Mouse (Mus musculus): ENCODE results near the gene Triobp. TPM values are rescaled to one million over a fixed set of nuclear protein-coding genes. Genes with fewer than 3 reads are reported as not detected.
A peak's percentile ranks its signal among the peaks of the same experiment; 100 is the strongest.

The Triobp gene
- polyA plus RNA-seq, 1 experiment = 19.1 TPM

- peaks cover 16% of the 10 kb centered on the region for H3K4me1 ChIP-seq (ENCODE audit: control insufficient read depth)
- H3K4me3 ChIP-seq (replicated peaks) = no peak overlapping the region
- H3K27me3 ChIP-seq (ENCODE audit: control insufficient read depth) = peaks cover 3% of the 10 kb centered on the region
- no peaks in the 10 kb centered on the region for H3K36me3 ChIP-seq (ENCODE audit: control insufficient read depth)
- H3K9me3 ChIP-seq (ENCODE audit: control insufficient read depth, low read length) = no peaks in the 10 kb centered on the region
- TF ChIP-seq GATA1 (IDR thresholded peaks at IDR 0.05; ENCODE audit: low read length) (no peak), TAL1 (IDR thresholded peaks at IDR 0.05; ENCODE audit: low read length) (no peak)
These were observed 30.2 kb downstream of the Triobp start for GRCm38 (mm10) chr15:78977676-78978159.

GRCm38 (mm10) chr15:78978875-78979274 is 31.4 kb downstream of the Triobp start:
- Histone ChIP-seq H3K36me3 (ENCODE audit: control insufficient read depth) (no peaks in the 10 kb centered on the region), H3K9me3 (ENCODE audit: control insufficient read depth, low read length) (no peaks in the 10 kb centered on the region), H3K4me1 (ENCODE audit: control insufficient read depth) (peaks cover 24% of the 10 kb centered on the region), H3K27me3 (ENCODE audit: control insufficient read depth) (peaks cover 3% of the 10 kb centered on the region), H3K4me3 (replicated peaks) (no peak overlapping the region)
- TF ChIP-seq TAL1 (IDR thresholded peaks at IDR 0.05; ENCODE audit: low read length) = no peak

- H3K9me3 ChIP-seq (ENCODE audit: control insufficient read depth, low read length) = no peaks in the 10 kb centered on the region
- no peak for TF ChIP-seq GATA1 (IDR thresholded peaks at IDR 0.05; ENCODE audit: low read length)
- TF ChIP-seq TAL1 (IDR thresholded peaks at IDR 0.05; ENCODE audit: low read length) = no peak
- H3K36me3 ChIP-seq (ENCODE audit: control insufficient read depth) = no peaks in the 10 kb centered on the region; the same call in 1 of the 2 replicates
- no peak overlapping the region for H3K4me3 ChIP-seq (replicated peaks)
- H3K27me3 ChIP-seq (ENCODE audit: control insufficient read depth) = peaks cover 3% of the 10 kb centered on the region
- H3K4me1 ChIP-seq (ENCODE audit: control insufficient read depth) = peaks cover 36% of the 10 kb centered on the region
These were observed 32.6 kb downstream of the Triobp start for GRCm38 (mm10) chr15:78980084-78980483.

GRCm38 (mm10) chr15:78982658-78983435 is 35.3 kb downstream of the Triobp start:
- Histone ChIP-seq H3K9me3 (ENCODE audit: control insufficient read depth, low read length) (no peaks in the 10 kb centered on the region), H3K27me3 (ENCODE audit: control insufficient read depth) (no peaks in the 10 kb centered on the region), H3K4me1 (ENCODE audit: control insufficient read depth) (peaks cover 56% of the 10 kb centered on the region), H3K36me3 (ENCODE audit: control insufficient read depth) (peaks cover 23% of the 10 kb centered on the region), H3K4me3 (replicated peaks) (peak overlapping the region; percentile 86)
- no peak for TF ChIP-seq GATA1 (IDR thresholded peaks at IDR 0.05; ENCODE audit: low read length)

GRCm38 (mm10) chr15:78983436-78984285 is 36.1 kb downstream of the Triobp start:
- TF ChIP-seq TAL1 (IDR thresholded peaks at IDR 0.05; ENCODE audit: low read length) (no peak), GATA1 (IDR thresholded peaks at IDR 0.05; ENCODE audit: low read length) (no peak)
- Histone ChIP-seq H3K36me3 (ENCODE audit: control insufficient read depth) (peaks cover 31% of the 10 kb centered on the region), H3K27me3 (ENCODE audit: control insufficient read depth) (no peaks in the 10 kb centered on the region), H3K4me3 (replicated peaks) (peak overlapping the region; percentile 86), H3K4me1 (ENCODE audit: control insufficient read depth) (peaks cover 55% of the 10 kb centered on the region), H3K9me3 (ENCODE audit: control insufficient read depth, low read length) (no peaks in the 10 kb centered on the region)

- no peaks in the 10 kb centered on the region for H3K9me3 ChIP-seq (ENCODE audit: control insufficient read depth, low read length)
- no peaks in the 10 kb centered on the region for H3K27me3 ChIP-seq (ENCODE audit: control insufficient read depth)
- H3K4me3 ChIP-seq (replicated peaks) = peak overlapping the region; percentile 86
- H3K36me3 ChIP-seq (ENCODE audit: control insufficient read depth) = peaks cover 37% of the 10 kb centered on the region
- peaks cover 51% of the 10 kb centered on the region for H3K4me1 ChIP-seq (ENCODE audit: control insufficient read depth)
- TF ChIP-seq TAL1 (IDR thresholded peaks at IDR 0.05; ENCODE audit: low read length) = no peak
- no peak for TF ChIP-seq GATA1 (IDR thresholded peaks at IDR 0.05; ENCODE audit: low read length)
These were observed 36.8 kb downstream of the Triobp start for GRCm38 (mm10) chr15:78984286-78984778.

GRCm38 (mm10) chr15:78986536-78987220 is 39.2 kb downstream of the Triobp start:
- Histone ChIP-seq H3K4me1 (ENCODE audit: control insufficient read depth) (peaks cover 49% of the 10 kb centered on the region), H3K27me3 (ENCODE audit: control insufficient read depth) (no peaks in the 10 kb centered on the region), H3K4me3 (replicated peaks) (no peak overlapping the region), H3K36me3 (ENCODE audit: control insufficient read depth) (peaks cover 61% of the 10 kb centered on the region), H3K9me3 (ENCODE audit: control insufficient read depth, low read length) (no peaks in the 10 kb centered on the region)
- TF ChIP-seq TAL1 (IDR thresholded peaks at IDR 0.05; ENCODE audit: low read length) = no peak
- TF ChIP-seq GATA1 (IDR thresholded peaks at IDR 0.05; ENCODE audit: low read length) = no peak

- H3K9me3 ChIP-seq (ENCODE audit: control insufficient read depth, low read length) = no peaks in the 10 kb centered on the region
- peaks cover 35% of the 10 kb centered on the region for H3K4me1 ChIP-seq (ENCODE audit: control insufficient read depth)
- no peaks in the 10 kb centered on the region for H3K27me3 ChIP-seq (ENCODE audit: control insufficient read depth)
- H3K36me3 ChIP-seq (ENCODE audit: control insufficient read depth) = peaks cover 79% of the 10 kb centered on the region
- TF ChIP-seq GATA1 (IDR thresholded peaks at IDR 0.05; ENCODE audit: low read length) (no peak), TAL1 (IDR thresholded peaks at IDR 0.05; ENCODE audit: low read length) (no peak)
- H3K4me3 ChIP-seq (replicated peaks) = no peak overlapping the region
These were observed 41.0 kb downstream of the Triobp start for GRCm38 (mm10) chr15:78988499-78988971.

Measured in erythroblast, embryonic 14.5 days (primary cell).